Mouse (Mus musculus): ENCODE measurements around the gene Hmcn1. TPM values are rescaled to one million over a fixed set of nuclear protein-coding genes. Genes with fewer than 3 reads are reported as not detected.

Hmcn1 gene
- polyA plus RNA-seq, 1 experiment from 2014 or later: 13.0 TPM

- Histone ChIP-seq H3K4me2 (no peak overlapping the region), H3K27ac (no peak overlapping the region), H3K9ac (no peak overlapping the region), H3K4me1 (no peaks in the 10 kb centered on the region; the same call in 1 of the 2 replicates), H3K9me3 (no peaks in the 10 kb centered on the region), H3K36me3 (no peaks in the 10 kb centered on the region), H3K27me3 (no peaks in the 10 kb centered on the region), H3K4me3 (no peak overlapping the region)
- ATAC-seq (ENCODE audit: borderline replicate concordance, extremely low read depth, low FRiP score, low TSS enrichment): no peak
- 40% methylated on average over 4 of the region's 4 CpGs for WGBS
Measured at GRCm38 (mm10) chr1:150984888-150985287, 8.3 kb downstream of the Hmcn1 start.

GRCm38 (mm10) chr1:150984092-150984503 lies 9.1 kb downstream of the Hmcn1 start:
- Histone ChIP-seq H3K4me1 (peaks cover 3% of the 10 kb centered on the region), H3K27ac (no peak overlapping the region), H3K36me3 (no peaks in the 10 kb centered on the region), H3K4me2 (no peak overlapping the region), H3K4me3 (no peak overlapping the region), H3K27me3 (no peaks in the 10 kb centered on the region), H3K9me3 (no peaks in the 10 kb centered on the region), H3K9ac (no peak overlapping the region)
- 38% methylated on average over 6 of the region's 6 CpGs for WGBS
- peak; percentile 70; the same call in 1 of the 2 replicates for ATAC-seq (ENCODE audit: borderline replicate concordance, extremely low read depth, low FRiP score, low TSS enrichment)

- H3K27ac ChIP-seq: no peak overlapping the region
- H3K4me3 ChIP-seq: no peak overlapping the region
- H3K4me2 ChIP-seq: no peak overlapping the region
- H3K9me3 ChIP-seq: no peaks in the 10 kb centered on the region
- H3K9ac ChIP-seq: no peak overlapping the region
- no peak for ATAC-seq (ENCODE audit: borderline replicate concordance, extremely low read depth, low FRiP score, low TSS enrichment)
- no peaks in the 10 kb centered on the region for H3K36me3 ChIP-seq
- no peaks in the 10 kb centered on the region for H3K27me3 ChIP-seq
- WGBS: 90% methylated on average over 3 of the region's 3 CpGs
- peaks cover 14% of the 10 kb centered on the region for H3K4me1 ChIP-seq
Measured at GRCm38 (mm10) chr1:150978651-150979050, 14.6 kb downstream of the Hmcn1 start.

GRCm38 (mm10) chr1:150976263-150976662 lies 17.0 kb downstream of the Hmcn1 start:
- H3K9ac ChIP-seq: no peak overlapping the region
- no peaks in the 10 kb centered on the region for H3K36me3 ChIP-seq
- 2% methylated on average over 2 of the region's 2 CpGs for WGBS
- H3K4me1 ChIP-seq: peaks cover 14% of the 10 kb centered on the region
- H3K4me2 ChIP-seq: no peak overlapping the region
- no peak overlapping the region for H3K27ac ChIP-seq
- H3K9me3 ChIP-seq: no peaks in the 10 kb centered on the region
- no peak overlapping the region for H3K4me3 ChIP-seq
- H3K27me3 ChIP-seq: no peaks in the 10 kb centered on the region
- no peak for ATAC-seq (ENCODE audit: borderline replicate concordance, extremely low read depth, low FRiP score, low TSS enrichment)

- no peaks in the 10 kb centered on the region for H3K36me3 ChIP-seq
- no peaks in the 10 kb centered on the region for H3K9me3 ChIP-seq
- H3K4me3 ChIP-seq: no peak overlapping the region
- H3K9ac ChIP-seq: no peak overlapping the region
- H3K4me2 ChIP-seq: no peak overlapping the region
- H3K27me3 ChIP-seq: no peaks in the 10 kb centered on the region
- no peak overlapping the region for H3K27ac ChIP-seq
- H3K4me1 ChIP-seq: no peaks in the 10 kb centered on the region
- no peak for ATAC-seq (ENCODE audit: borderline replicate concordance, extremely low read depth, low FRiP score, low TSS enrichment)
- 55% methylated on average over 5 of the region's 5 CpGs for WGBS
Measured at GRCm38 (mm10) chr1:150959486-150960074, 33.7 kb downstream of the Hmcn1 start.

- H3K9me3 ChIP-seq: no peaks in the 10 kb centered on the region
- 76% methylated on average over 5 of the region's 5 CpGs for WGBS
Measured at GRCm38 (mm10) chr1:150951004-150951403, 42.2 kb downstream of the Hmcn1 start.

GRCm38 (mm10) chr1:150950046-150950445 lies 43.2 kb downstream of the Hmcn1 start:
- 38% methylated on average over 3 of the region's 3 CpGs for WGBS
- H3K4me2 ChIP-seq: no peak overlapping the region
- no peak for ATAC-seq (ENCODE audit: borderline replicate concordance, extremely low read depth, low FRiP score, low TSS enrichment)

More at GRCm38 (mm10) chr1:150951004-150951403, 42.2 kb downstream of the Hmcn1 start:
- Histone ChIP-seq H3K4me2 (no peak overlapping the region), H3K36me3 (no peaks in the 10 kb centered on the region), H3K4me3 (no peak overlapping the region), H3K4me1 (peaks cover 12% of the 10 kb centered on the region; the same call in 1 of the 2 replicates), H3K27me3 (no peaks in the 10 kb centered on the region), H3K27ac (no peak overlapping the region), H3K9ac (no peak overlapping the region)
- no peak for ATAC-seq (ENCODE audit: borderline replicate concordance, extremely low read depth, low FRiP score, low TSS enrichment)

GRCm38 (mm10) chr1:150948911-150949310 lies 44.3 kb downstream of the Hmcn1 start:
- H3K9me3 ChIP-seq: no peaks in the 10 kb centered on the region
- 85% methylated on average over 2 of the region's 2 CpGs for WGBS
- peaks cover 19% of the 10 kb centered on the region; the same call in 1 of the 2 replicates for H3K4me1 ChIP-seq
- no peak overlapping the region for H3K9ac ChIP-seq
- no peak overlapping the region for H3K27ac ChIP-seq
- H3K27me3 ChIP-seq: no peaks in the 10 kb centered on the region
- H3K36me3 ChIP-seq: no peaks in the 10 kb centered on the region
- H3K4me3 ChIP-seq: no peak overlapping the region
- ATAC-seq (ENCODE audit: borderline replicate concordance, extremely low read depth, low FRiP score, low TSS enrichment): no peak
- H3K4me2 ChIP-seq: no peak overlapping the region

More at GRCm38 (mm10) chr1:150950046-150950445, 43.2 kb downstream of the Hmcn1 start:
- H3K4me1 ChIP-seq: peaks cover 12% of the 10 kb centered on the region; the same call in 1 of the 2 replicates
- H3K9ac ChIP-seq: no peak overlapping the region
- no peaks in the 10 kb centered on the region for H3K36me3 ChIP-seq
- no peak overlapping the region for H3K4me3 ChIP-seq
- no peak overlapping the region for H3K27ac ChIP-seq
- no peaks in the 10 kb centered on the region for H3K9me3 ChIP-seq
- no peaks in the 10 kb centered on the region for H3K27me3 ChIP-seq

GRCm38 (mm10) chr1:150943601-150944000 lies 49.6 kb downstream of the Hmcn1 start:
- H3K4me2 ChIP-seq: no peak overlapping the region
- no peaks in the 10 kb centered on the region for H3K27me3 ChIP-seq
- no peak overlapping the region for H3K27ac ChIP-seq
- no peaks in the 10 kb centered on the region for H3K36me3 ChIP-seq
- no peaks in the 10 kb centered on the region for H3K9me3 ChIP-seq
- no peak overlapping the region for H3K4me3 ChIP-seq
- no peak for ATAC-seq (ENCODE audit: borderline replicate concordance, extremely low read depth, low FRiP score, low TSS enrichment)
- no peak overlapping the region for H3K9ac ChIP-seq
- 25% methylated on average over 2 of the region's 2 CpGs for WGBS
- peaks cover 12% of the 10 kb centered on the region for H3K4me1 ChIP-seq

- H3K9me3 ChIP-seq: no peaks in the 10 kb centered on the region
- 96% methylated on average over 2 of the region's 2 CpGs for WGBS
- H3K27ac ChIP-seq: no peak overlapping the region
- H3K4me3 ChIP-seq: no peak overlapping the region
- peak; percentile 39; the same call in 1 of the 2 replicates for ATAC-seq (ENCODE audit: borderline replicate concordance, extremely low read depth, low FRiP score, low TSS enrichment)
- no peak overlapping the region for H3K4me2 ChIP-seq
- H3K36me3 ChIP-seq: no peaks in the 10 kb centered on the region
- no peaks in the 10 kb centered on the region for H3K27me3 ChIP-seq
- H3K9ac ChIP-seq: no peak overlapping the region
- peaks cover 12% of the 10 kb centered on the region for H3K4me1 ChIP-seq
Measured at GRCm38 (mm10) chr1:150942143-150942542, 51.1 kb downstream of the Hmcn1 start.

- H3K4me2 ChIP-seq: no peak overlapping the region
- H3K27me3 ChIP-seq: no peaks in the 10 kb centered on the region
- no peak overlapping the region for H3K27ac ChIP-seq
- peaks cover 17% of the 10 kb centered on the region for H3K4me1 ChIP-seq
- H3K36me3 ChIP-seq: no peaks in the 10 kb centered on the region
- 37% methylated on average over 4 of the region's 4 CpGs for WGBS
- no peak overlapping the region for H3K9ac ChIP-seq
- no peaks in the 10 kb centered on the region for H3K9me3 ChIP-seq
- no peak for ATAC-seq (ENCODE audit: borderline replicate concordance, extremely low read depth, low FRiP score, low TSS enrichment)
- H3K4me3 ChIP-seq: no peak overlapping the region
Measured at GRCm38 (mm10) chr1:150936821-150937220, 56.4 kb downstream of the Hmcn1 start.

- H3K36me3 ChIP-seq: no peaks in the 10 kb centered on the region
- peak overlapping the region; percentile 21 for H3K4me2 ChIP-seq
- no peak overlapping the region for H3K4me3 ChIP-seq
- ATAC-seq (ENCODE audit: borderline replicate concordance, extremely low read depth, low FRiP score, low TSS enrichment): peak; percentile 94
- no peak overlapping the region for H3K27ac ChIP-seq
- no peaks in the 10 kb centered on the region for H3K9me3 ChIP-seq
- peaks cover 17% of the 10 kb centered on the region for H3K4me1 ChIP-seq
- 25% methylated on average over 9 of the region's 9 CpGs for WGBS
- H3K27me3 ChIP-seq: no peaks in the 10 kb centered on the region
- H3K9ac ChIP-seq: no peak overlapping the region
Measured at GRCm38 (mm10) chr1:150933616-150934015, 59.6 kb downstream of the Hmcn1 start.
